Mouse (Mus musculus) kidney, adult 8-10 months (tissue): ENCODE measurements at regions not wholly inside any gene's neighbourhood (a gene's known extent, or its start where the extent isn't known, plus 50 kb on each side); places are given as distances from the start of the nearest gene placed in this dataset.
A peak's percentile ranks its signal among the peaks of the same experiment; 100 is the strongest.

Experiments used
- DNase-seq, 2 experiments: peaks; one replicate each; pipeline ENCODE4 v3.0.0; 2022

DNA sequence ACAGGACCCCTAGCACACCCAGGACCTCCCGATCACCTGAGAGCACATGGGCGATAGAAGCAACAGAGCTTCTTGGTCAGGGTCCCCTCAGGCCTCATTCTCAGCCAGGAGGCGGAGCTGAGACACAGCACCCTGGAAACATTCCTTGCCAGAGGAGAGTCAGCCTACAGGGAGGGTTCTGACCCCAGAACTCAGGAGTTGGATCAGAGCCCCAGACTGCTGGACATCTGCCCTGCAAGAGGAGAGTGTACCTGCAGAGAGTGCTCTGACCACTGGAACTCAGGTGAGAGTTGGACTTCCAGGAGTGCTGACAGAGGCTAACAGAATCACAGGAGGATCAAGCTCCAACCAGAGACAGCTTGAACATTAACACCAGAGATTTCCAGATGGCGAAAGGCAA lies 76.1 kb downstream of the Gpr85 start:
- DNase-seq = peak; percentile 74 to 75

GRCm38 (mm10) chr6:13759431-13759830 lies 80.3 kb downstream of the Gpr85 start:
- no peak for DNase-seq

DNA sequence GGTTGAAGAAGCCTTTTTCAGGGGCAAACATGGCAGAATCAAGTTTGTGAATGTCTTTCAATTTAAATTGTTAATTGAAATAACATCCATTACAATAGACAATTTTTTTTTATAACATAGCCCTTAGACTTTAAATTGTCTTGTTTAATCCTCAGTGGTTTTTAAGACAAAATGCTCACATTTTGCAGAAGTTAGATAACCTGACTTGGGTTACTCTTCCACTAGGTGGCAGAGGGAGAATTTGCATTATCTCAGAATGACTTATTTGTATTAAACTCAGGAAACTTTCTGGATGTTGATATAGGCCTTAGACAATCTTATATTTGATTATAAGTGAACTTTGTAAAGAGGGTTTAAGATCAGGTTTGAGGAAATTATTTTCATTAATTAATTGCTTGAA lies 80.8 kb downstream of the Gpr85 start:
- no peak for DNase-seq

DNA sequence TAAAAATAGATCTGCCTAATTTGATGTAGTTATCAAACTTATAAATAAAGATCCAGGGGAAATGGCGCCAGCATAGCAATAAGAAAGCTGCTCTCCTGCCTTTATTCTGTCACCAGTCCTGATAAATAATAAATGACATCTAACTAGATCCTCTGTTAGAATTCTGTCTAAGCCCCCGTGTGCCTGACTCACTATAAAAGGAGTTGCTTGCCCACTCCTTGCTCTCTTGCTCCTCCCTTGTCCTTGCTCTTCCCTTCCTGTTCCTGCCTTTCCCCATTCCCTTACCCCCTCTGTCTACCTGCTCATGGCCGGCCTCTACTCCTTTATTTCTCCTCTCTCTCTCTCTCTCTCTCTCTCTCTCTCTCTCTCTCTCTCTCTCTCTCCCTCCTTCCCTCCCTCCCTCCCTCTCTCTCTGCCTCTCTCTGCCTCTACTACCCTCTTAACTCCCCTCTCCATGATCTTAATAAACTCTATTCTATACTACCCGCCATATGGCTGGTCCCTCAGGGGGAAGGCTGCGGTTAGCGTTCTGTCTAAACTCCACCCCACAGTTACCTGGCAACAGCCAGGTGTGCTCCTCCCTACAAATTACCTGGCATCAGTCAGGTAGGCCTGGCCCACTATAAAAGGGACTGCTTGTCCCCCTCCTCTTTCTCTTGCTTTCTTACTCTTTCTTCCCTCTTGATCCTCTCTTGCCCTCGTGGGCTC lies 71.3 kb upstream of the Bmt2 start:
- no peak for DNase-seq

GRCm38 (mm10) chr6:13747969-13748368 lies 70.2 kb upstream of the Bmt2 start:
- DNase-seq = no peak

GRCm38 (mm10) chr6:13746577-13747482 lies 69.1 kb upstream of the Bmt2 start:
- no peak for DNase-seq
